Mouse (Mus musculus): Measurements from ENCODE around the gene Itgav. TPM values are rescaled to one million over a fixed set of nuclear protein-coding genes. Genes with fewer than 3 reads are reported as not detected.

The Itgav gene
- total RNA-seq, 2 experiments from 2014 or later = 44.2 to 45.6 TPM

GRCm38 (mm10) chr2:83709896-83710524 lies 14.2 kb upstream of the Itgav start:
- DNase-seq = no peak

GRCm38 (mm10) chr2:83713281-83713680 lies 10.9 kb upstream of the Itgav start:
- peak; percentile 1 for DNase-seq

- DNase-seq = no peak
Observed at GRCm38 (mm10) chr2:83713946-83714345, 10.3 kb upstream of the Itgav start.

- peak; percentile 73 for DNase-seq
Observed at GRCm38 (mm10) chr2:83714783-83715182, 9.4 kb upstream of the Itgav start.

GRCm38 (mm10) chr2:83718341-83718740 lies 5.9 kb upstream of the Itgav start:
- DNase-seq = no peak

- DNase-seq = no peak
Observed at GRCm38 (mm10) chr2:83721635-83722034, 2.6 kb upstream of the Itgav start.

- DNase-seq = no peak
Observed at GRCm38 (mm10) chr2:83722936-83723335, 1.3 kb upstream of the Itgav start.

- no peak for DNase-seq
Observed at GRCm38 (mm10) chr2:83723346-83723745, 851 bp upstream of the Itgav start.

GRCm38 (mm10) chr2:83724827-83725730 lies 882 bp downstream of the Itgav start:
- peak; percentile 55 for DNase-seq

- DNase-seq = no peak
Observed at GRCm38 (mm10) chr2:83725796-83726195, 1.6 kb downstream of the Itgav start.

GRCm38 (mm10) chr2:83728238-83728682 lies 4.1 kb downstream of the Itgav start:
- no peak for DNase-seq

- DNase-seq = peak; percentile 74
Observed at GRCm38 (mm10) chr2:83729339-83729738, 5.1 kb downstream of the Itgav start.

- DNase-seq = no peak
Observed at GRCm38 (mm10) chr2:83732896-83733295, 8.7 kb downstream of the Itgav start.

- DNase-seq = no peak
Observed at GRCm38 (mm10) chr2:83733981-83734393, 9.8 kb downstream of the Itgav start.

- DNase-seq = no peak
Observed at GRCm38 (mm10) chr2:83735276-83735675, 11.1 kb downstream of the Itgav start.

- DNase-seq = no peak
Observed at GRCm38 (mm10) chr2:83736836-83737235, 12.6 kb downstream of the Itgav start.

GRCm38 (mm10) chr2:83738586-83739251 lies 14.5 kb downstream of the Itgav start:
- DNase-seq = no peak

GRCm38 (mm10) chr2:83739461-83740124 lies 15.4 kb downstream of the Itgav start:
- no peak for DNase-seq

- DNase-seq = no peak
Observed at GRCm38 (mm10) chr2:83740601-83741031, 16.4 kb downstream of the Itgav start.

- DNase-seq = peak; percentile 8
Observed at GRCm38 (mm10) chr2:83742210-83742609, 18.0 kb downstream of the Itgav start.

GRCm38 (mm10) chr2:83742836-83743235 lies 18.6 kb downstream of the Itgav start:
- no peak for DNase-seq

- DNase-seq = no peak
Observed at GRCm38 (mm10) chr2:83744276-83744952, 20.2 kb downstream of the Itgav start.
